Mouse (Mus musculus) embryonic facial prominence, embryonic 15.5 days (tissue): ENCODE data around the gene Olfr1325. TPM values are rescaled to one million over a fixed set of nuclear protein-coding genes. Genes with fewer than 3 reads are reported as not detected.
"Not testable (repeated sequence)": the region's sequence is repeated elsewhere in the genome, so short reads cannot be mapped to it uniquely, and the experiment has no call there.

Experiments
- ATAC-seq: fragments of 200-750 bp; cut with Nextera tagmentation; 2 replicates; pipeline ENCODE4 v1.8.0; 2017; ENCODE audit warnings: low read depth, moderate TSS enrichment; ENCODE audit not compliant: insufficient number of reproducible peaks, low FRiP score, low TSS enrichment
- H3K27ac ChIP-seq: fragments of 300-500 bp; sonication (generic); replicated peaks from 2 replicates; pipeline ENCODE4 v1.5.1; 2015; ENCODE audit warnings: mild to moderate bottlenecking, inconsistent platforms
- H3K27me3 ChIP-seq: fragments of 300-500 bp; sonication (generic); 2 replicates; pipeline ENCODE4 v1.6.1; 2015; ENCODE audit warnings: inconsistent platforms
- H3K36me3 ChIP-seq: fragments of 300-500 bp; sonication (generic); 2 replicates; pipeline ENCODE4 v1.6.1; 2015; ENCODE audit warnings: mild to moderate bottlenecking, inconsistent platforms
- H3K4me1 ChIP-seq: fragments of 300-500 bp; sonication (generic); 2 replicates; pipeline ENCODE4 v1.6.1; 2015; ENCODE audit warnings: inconsistent platforms
- H3K4me2 ChIP-seq: fragments of 300-500 bp; sonication (generic); replicated peaks from 2 replicates; pipeline ENCODE4 v1.6.1; 2015; ENCODE audit warnings: mild to moderate bottlenecking, inconsistent platforms
- H3K4me3 ChIP-seq: fragments of 300-500 bp; sonication (generic); replicated peaks from 2 replicates; pipeline ENCODE4 v1.5.1; 2015; ENCODE audit warnings: mild to moderate bottlenecking, inconsistent platforms
- H3K9ac ChIP-seq: fragments of 300-500 bp; sonication (generic); 2 replicates; pipeline ENCODE4 v1.6.1; 2015; ENCODE audit warnings: inconsistent platforms
- H3K9me3 ChIP-seq: fragments of 300-500 bp; sonication (generic); replicated peaks from 2 replicates; pipeline ENCODE4 v1.6.1; 2016; ENCODE audit warnings: inconsistent platforms
- WGBS: fragments of 180-500 bp; shearing (Covaris S2); methylation state at CpG from one replicate; pipeline ENCODE4 v1.1.7; 2015; 5-methylcytosine and 5-hydroxymethylcytosine counted together
- polyA plus RNA-seq: library from polyadenylated mRNA; unstranded; fragments of >200 nt; fragmentation: Nextera tagmentation; extraction: Ambion mirVana; gene quantifications from 2 replicates; pipeline ENCODE4 v1.2.1, GENCODE M21; 2015

Gene Olfr1325
- 0.17 TPM in 1 of 2 replicates, not detected in the other for polyA plus RNA-seq

GRCm38 (mm10) chrX:74592379-74592778, at the start of gene Olfr1325:
Olfr1325 (plus strand) TSS chrX:74592679.
- WGBS, result 83% methylated on average over 2 of the region's 2 CpGs
- Histone ChIP-seq H3K4me1 (no peaks in the 10 kb centered on the region), H3K36me3 (no peaks in the 10 kb centered on the region), H3K4me2 (no peak within 1 kb of the TSS), H3K27me3 (no peaks in the 10 kb centered on the region), H3K9ac (no peak within 1 kb of the TSS), H3K4me3 (no peak within 1 kb of the TSS), H3K27ac (no peak within 1 kb of the TSS), H3K9me3 (no peaks in the 10 kb centered on the region)
- no peak for ATAC-seq

- H3K9me3 ChIP-seq, result no peaks in the 10 kb centered on the region
- no peak within 1 kb of the TSS for H3K4me3 ChIP-seq
- no peak within 1 kb of the TSS for H3K27ac ChIP-seq
These were observed 17.7 kb upstream of the Olfr1325 start, which contains the start of gene Olfr1326-ps1 for GRCm38 (mm10) chrX:74574788-74575187. Olfr1326-ps1 (minus strand) TSS chrX:74574888.

GRCm38 (mm10) chrX:74645466-74646323, 53.2 kb downstream of the Olfr1325 start, which contains the start of gene Gm5640:
Gm5640 (minus strand) TSS chrX:74645635.
- ATAC-seq, H3K9ac ChIP-seq, H3K36me3 ChIP-seq, H3K27ac ChIP-seq, H3K4me2 ChIP-seq, H3K4me1 ChIP-seq, H3K4me3 ChIP-seq, H3K9me3 ChIP-seq, H3K27me3 ChIP-seq: not testable (repeated sequence)
- WGBS, result 51% methylated on average over 2 of the region's 5 CpGs

More at GRCm38 (mm10) chrX:74574788-74575187, 17.7 kb upstream of the Olfr1325 start, which contains the start of gene Olfr1326-ps1:
- no peak for ATAC-seq
- Histone ChIP-seq H3K27me3 (no peaks in the 10 kb centered on the region), H3K9ac (no peak within 1 kb of the TSS), H3K4me1 (no peaks in the 10 kb centered on the region), H3K4me2 (no peak within 1 kb of the TSS), H3K36me3 (no peaks in the 10 kb centered on the region)

- H3K27me3 ChIP-seq, H3K4me1 ChIP-seq, H3K27ac ChIP-seq, ATAC-seq, H3K9me3 ChIP-seq, H3K9ac ChIP-seq, H3K4me2 ChIP-seq, H3K4me3 ChIP-seq, H3K36me3 ChIP-seq: not testable (repeated sequence)
- no CpG with 5 or more reads among the region's 1 CpGs for WGBS
These were observed 53.9 kb downstream of the Olfr1325 start for GRCm38 (mm10) chrX:74646393-74646792.

Other genes starting within 250 kb of the Olfr1325 start
- gene Lage3, start 239.1 kb upstream of the Olfr1325 start, polyA plus RNA-seq, result 96.2 and 101 TPM in 2 replicates
- 76.4 and 78.5 TPM in 2 replicates for gene Ubl4a, start 219.5 kb upstream of the Olfr1325 start, polyA plus RNA-seq
- 20.9 and 23.4 TPM in 2 replicates for gene Slc10a3, start 219.3 kb upstream of the Olfr1325 start, polyA plus RNA-seq
- 47.4 and 48.2 TPM in 2 replicates for gene Fam3a, start 199.4 kb upstream of the Olfr1325 start, polyA plus RNA-seq
- gene Ikbkg, start 199.4 kb upstream of the Olfr1325 start, polyA plus RNA-seq, result 20.3 and 21.4 TPM in 2 replicates
- gene G6pdx, start 163.5 kb upstream of the Olfr1325 start, polyA plus RNA-seq, result 54.1 and 65.4 TPM in 2 replicates
- 0.84 TPM in 1 of 2 replicates, not detected in the other for gene Gm6880, start 111.3 kb upstream of the Olfr1325 start, polyA plus RNA-seq
- gene Olfr1326-ps1, start 17.8 kb upstream of the Olfr1325 start, polyA plus RNA-seq, result not detected in 2 replicates
- 0.07 TPM in 1 of 2 replicates, not detected in the other for gene Gm5640, start 53.0 kb downstream of the Olfr1325 start, polyA plus RNA-seq
- 0.24 and 0.25 TPM in 2 replicates for gene Gm6890, start 148.2 kb downstream of the Olfr1325 start, polyA plus RNA-seq
- not detected in 2 replicates for gene Gm5936, start 244.5 kb downstream of the Olfr1325 start, polyA plus RNA-seq